Mouse (Mus musculus): ENCODE data around the gene Abcg5.

The Abcg5 gene

DNA sequence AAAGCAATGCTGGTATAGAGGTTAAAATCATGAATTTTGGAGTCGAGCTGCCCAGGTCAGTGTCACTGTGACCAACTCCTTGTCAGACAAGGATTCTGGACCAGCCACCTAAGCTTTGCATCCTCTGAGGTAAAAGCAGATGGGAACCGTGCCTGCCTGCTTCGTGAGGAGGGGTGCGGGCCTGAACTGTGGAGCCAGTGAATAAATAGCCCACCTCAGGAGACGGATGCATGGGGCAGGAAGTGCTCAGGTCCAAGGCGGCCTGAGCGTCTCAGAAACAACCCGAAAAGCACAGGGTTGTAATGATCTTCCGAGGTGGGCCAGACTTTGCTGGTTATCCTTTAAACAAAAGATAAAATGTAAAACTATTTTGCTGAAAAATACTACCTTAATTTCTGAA is 37.7 kb downstream of the Abcg5 start:
- WGBS: 64% methylated on average over 9 of the region's 9 CpGs

DNA sequence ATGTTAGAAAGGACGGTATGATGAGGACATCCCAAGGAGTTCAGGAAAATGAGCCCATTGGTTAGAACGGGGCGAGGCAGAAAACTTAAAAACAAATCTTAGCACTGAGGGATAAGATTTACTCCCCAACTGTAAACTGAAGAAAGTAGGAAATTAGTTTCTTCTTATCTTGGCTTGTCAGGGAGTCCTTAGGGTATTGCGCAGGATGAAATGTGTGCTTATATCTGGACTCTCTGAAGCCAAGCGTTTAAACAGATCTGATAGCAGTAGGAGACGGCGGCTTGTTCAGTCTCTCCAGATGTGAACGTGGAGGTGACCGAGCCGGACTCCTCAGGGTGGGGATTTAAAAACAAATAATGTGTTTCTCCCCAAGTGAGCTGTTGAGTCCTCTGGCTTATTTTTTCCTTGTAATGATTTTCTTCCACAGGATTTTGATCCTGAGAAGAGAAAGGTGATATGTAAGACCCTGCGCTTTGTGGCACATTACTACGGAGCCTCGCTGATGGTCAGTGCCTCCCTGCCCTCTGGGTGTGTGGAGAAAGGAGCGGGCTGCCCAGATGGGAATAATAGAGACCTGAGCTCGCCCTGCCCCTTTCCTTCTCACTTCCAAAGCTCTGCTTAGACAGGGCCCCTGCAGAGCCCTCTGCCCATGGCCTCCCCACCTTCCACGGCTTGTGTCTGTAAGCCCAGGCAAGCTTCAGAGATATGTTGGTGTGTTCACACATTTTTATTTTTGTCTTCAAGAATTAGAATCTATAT is 38.3 kb downstream of the Abcg5 start:
- WGBS: 86% methylated on average over 16 of the region's 16 CpGs

DNA sequence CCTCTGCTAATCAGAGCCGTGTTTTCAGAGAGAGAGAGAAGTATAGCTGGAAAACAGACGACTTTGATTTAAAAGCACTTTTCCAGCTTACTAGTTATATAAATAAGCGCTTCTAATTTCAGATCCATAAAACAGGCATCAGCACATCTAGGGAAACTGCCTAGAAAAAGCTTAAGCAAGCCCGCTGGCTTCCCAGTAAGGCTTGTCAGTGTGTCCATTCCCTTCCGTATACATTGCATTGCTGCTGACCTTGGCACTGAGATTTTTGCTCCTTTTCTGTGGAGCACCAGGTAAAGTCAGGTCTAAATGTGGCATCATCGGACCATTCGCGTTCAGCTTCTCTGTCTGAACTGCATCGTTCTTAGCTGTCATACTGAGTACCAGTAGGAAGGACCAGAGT is 40.5 kb downstream of the Abcg5 start:
- 55% methylated on average over 9 of the region's 9 CpGs for WGBS

DNA sequence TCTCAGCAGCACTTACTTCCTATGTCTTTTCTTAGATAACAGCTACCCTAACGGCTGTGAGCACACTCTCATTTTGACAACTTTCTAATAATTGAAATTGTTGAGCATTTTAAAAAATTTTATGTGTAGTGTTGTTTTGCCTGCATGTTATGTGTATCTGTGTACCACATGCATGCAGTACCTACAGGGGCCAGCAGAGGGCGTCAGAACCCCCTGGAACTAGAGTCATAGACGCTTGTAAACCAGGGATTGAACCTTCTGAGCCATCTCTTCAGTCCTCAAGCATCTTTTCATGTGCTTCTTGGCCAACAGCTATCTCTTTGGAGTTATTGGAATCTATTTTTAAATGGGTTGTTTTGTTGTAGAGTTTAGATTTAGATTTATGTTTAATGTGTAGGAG is 40.9 kb downstream of the Abcg5 start:
- 35% methylated on average over 3 of the region's 3 CpGs for WGBS

DNA sequence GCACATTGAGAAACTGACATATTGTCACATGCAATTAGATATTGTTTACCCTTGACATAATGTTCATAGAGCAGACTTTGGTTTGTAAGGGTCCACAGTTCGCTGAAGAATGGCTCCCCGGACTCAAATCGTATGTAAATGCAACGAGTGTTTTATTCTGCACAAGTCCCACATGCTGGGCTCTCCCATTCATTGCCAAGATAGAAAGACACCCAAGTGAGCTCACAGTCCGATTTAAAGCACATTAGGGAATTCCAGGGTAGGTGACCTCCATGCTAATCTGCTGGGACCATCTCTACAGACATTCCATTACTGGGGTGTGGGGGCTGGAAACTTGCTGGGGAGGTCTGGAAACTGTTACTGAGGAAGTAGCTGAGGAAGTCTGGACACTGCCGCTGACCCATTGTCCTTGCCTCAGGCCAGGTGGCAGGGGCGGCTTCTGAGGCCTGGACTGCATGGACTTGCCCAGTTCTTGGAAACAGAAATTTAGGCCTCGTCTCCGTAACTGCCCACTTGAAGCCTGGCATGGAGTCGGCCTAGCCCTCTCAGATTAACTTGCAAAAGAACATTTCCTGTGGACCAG is 42.9 kb downstream of the Abcg5 start:
- WGBS: 71% methylated on average over 10 of the region's 10 CpGs

DNA sequence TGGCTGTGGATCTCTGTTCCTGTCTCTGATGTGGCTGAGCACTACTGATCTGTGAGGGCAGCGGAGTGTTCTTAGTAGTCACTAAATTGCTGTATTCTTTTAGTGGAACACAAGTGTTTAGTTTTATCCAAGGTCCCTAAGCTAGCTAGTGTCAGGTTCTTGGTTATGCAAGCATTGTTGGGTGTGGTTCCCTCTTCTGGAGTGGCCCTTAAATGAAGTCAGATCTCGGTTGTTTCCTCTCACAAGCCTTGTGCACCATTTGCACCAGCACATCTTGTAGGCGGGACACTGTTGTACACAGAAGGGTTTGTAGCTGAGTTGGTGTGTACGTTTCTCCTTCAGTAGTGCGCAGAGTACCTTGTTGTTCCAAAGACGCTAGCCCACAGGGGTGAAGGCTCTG is 44.8 kb downstream of the Abcg5 start:
- whole genome bisulfite sequencing: 92% methylated on average over 6 of the region's 6 CpGs

DNA sequence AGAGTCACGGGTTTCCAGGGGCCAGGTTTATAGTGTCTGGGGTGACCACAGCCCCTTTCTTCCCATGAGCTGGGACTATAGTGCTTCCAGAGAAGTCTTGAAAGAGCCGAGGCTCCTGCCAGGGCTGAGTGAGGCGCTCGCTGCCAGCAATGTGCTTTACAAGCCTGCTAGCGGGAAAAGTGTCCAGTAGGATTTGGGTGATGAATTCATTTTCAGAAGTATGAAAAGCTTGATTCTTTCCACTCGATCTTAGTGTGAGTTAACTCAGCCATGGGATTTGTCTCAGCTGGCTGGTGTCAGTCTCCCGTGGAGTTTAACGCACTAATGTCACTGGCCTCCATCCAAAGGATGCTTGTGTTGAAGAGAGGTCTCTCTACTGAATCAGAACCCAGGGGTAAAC is 46.5 kb downstream of the Abcg5 start:
- 67% methylated on average over 8 of the region's 8 CpGs for WGBS

DNA sequence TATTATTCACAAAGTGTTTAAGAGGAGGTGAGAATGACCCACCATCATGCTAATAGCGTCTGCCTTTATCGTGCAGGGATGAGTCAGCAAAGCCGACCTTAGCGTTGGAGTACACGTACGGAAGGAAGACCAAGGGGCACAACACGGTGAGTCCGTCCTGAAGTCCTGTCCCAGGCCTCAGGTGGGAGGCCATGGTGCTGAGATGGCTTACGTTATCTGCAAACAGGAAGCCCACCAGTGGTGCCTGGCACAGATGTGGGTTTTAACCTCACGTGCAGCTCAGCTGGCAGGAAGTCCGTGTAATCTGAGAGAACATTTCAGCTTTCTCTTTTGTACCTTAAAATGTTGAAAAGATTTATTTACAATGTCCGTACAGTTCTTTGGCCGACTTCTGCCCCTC is 49.4 kb downstream of the Abcg5 start:
- WGBS: 77% methylated on average over 13 of the region's 13 CpGs

DNA sequence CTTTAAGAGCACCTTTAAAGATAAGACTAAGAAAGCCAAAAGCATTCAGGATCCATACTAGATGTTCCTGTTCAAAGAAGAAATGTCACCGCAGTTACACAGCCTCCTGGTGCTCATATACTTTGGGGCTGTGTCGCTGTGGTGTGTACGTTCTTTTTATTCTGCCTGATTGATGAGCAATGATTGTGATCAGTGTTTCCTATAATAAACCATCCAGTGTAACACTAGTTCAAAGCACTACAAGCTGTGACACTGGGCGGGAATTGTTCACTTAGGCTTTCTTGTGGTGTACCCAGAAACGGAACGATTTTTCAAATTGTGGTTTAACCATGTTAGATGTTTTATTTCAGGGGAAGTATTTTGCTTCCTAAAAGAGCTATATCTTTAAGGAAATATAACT is 51.0 kb downstream of the Abcg5 start:
- 96% methylated on average over 6 of the region's 6 CpGs for WGBS

DNA sequence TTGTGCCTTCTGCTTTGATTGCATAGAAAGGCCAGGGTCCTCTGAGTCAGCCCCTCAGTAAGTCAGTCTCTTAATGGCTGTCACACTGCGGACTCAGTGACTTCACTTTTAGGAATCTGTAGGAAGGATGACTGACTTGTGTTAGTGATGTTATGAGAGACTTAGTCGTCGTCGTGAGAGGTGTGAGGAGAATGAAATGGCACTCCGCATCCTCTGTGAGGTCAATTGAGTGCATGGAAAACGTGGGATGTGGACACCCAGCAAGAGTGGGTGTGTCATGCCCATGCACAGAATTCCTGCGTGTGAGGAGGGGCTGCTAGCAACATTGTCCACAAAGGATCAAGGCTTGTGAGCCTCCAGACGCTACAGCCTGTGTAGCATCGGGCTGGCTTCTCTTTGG is 54.2 kb downstream of the Abcg5 start:
- 87% methylated on average over 9 of the region's 9 CpGs for WGBS

DNA sequence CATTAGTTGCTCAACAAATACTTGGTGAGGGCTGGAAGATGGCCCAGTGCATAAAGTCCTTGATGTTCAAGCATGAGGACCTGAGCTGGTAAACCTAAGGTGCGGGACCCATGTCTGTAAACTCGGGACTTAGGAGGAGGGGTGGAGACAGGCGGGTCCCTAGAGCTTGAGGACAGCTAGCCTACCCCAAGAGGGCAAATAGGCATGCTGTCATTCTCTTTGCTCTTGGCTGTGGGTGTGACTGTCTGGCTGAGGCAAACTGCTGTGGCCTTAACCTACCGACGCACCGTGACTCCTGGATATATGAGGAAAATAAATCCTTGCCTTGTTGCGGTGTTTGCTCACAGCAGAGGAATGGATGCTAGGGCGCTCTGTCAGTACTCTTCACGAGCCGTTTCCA is 55.1 kb downstream of the Abcg5 start:
- 91% methylated on average over 10 of the region's 10 CpGs for WGBS

DNA sequence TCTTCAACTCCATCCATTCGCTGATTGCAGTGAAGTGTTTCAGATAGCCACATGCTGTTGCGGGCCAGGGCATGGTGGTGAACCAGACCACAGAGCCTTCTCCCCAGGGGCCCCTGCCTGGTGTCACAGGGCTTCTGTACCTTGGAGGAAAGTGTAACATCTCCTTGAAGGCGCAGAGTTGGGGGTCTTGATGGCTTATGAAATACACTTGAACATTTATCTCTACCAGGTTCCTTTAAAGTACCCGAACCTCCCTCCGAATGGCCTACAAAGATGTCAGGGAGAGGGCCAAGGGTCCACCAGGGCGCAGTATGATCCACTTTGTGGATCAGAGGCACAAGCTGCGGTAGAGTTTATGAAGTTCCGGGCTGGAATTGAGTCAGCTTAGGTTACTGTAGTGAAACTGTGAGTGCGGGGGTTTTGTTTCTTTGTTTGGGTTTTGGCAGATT is 55.9 kb downstream of the Abcg5 start:
- 21% methylated on average over 9 of the region's 9 CpGs for WGBS

DNA sequence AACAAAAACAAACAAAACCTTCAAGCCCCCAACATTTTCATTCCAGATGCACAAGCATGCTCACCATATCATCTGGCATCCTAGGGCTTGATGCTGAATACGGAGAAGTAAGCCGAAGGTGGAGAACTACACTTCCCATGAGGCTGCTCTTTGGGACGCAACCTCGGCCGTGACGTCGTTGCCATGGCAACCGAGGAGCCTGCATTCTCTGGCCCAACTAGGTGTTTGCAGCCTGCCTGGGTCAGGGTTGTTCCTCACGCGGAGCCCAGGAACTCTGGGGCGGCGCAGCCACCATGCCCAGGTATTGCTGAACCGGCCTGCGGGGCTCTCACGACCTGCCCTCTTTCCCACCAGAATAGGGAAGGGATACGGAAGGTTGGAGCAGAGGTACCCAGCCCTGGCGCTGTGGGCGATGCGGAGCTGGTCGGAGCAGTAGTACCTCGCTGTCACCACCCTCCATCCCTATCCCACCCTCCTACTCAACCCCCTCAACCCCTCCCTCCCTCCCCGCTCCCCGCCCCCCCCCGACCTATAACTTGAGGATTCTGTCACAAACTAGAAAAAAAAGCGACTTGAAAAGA is 56.4 kb downstream of the Abcg5 start, which contains the start of gene Dync2li1:
Gene Dync2li1, plus strand, starts transcription at position 221 of the 581 bp plus-strand sequence.
- 2% methylated on average over 24 of the region's 25 CpGs for WGBS

DNA sequence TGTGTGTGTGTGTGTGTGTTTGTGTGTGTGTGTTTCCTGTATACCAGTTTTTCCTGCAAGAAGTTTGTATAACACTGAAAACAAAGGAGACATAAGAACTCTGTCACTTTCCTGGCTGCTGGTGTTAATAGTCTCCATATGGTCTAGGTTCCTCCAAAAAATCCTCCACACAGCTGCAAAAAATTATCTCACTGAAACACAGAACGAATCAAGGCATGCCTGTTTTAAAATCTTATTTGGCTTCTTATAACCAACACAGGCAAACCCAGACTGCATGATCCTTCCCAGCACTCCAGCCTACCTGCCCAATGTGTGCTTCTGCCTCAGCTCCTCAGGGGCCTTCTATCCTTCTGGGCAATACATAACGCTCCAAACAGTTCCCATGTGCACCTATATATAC is 59.9 kb downstream of the Abcg5 start:
- WGBS: 36% methylated on average over 2 of the region's 2 CpGs

DNA sequence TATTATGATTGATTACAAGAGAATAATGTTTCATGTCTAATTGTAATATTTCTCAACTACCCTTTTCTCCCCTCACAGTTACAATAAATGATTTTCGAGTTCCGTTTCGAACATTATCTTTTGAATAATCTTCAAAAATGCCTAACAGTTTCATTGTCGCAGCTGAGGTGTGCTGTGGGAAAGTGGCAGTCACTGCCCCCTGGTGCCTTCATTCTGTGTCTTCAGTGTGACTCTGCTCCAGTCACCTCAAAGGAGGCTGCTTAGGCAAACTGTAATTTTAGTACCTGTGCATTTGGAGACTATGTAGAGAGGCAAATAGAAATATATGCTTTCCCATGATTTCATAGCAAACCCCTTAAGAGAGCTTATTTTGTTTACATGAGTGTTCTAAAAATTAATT is 60.8 kb downstream of the Abcg5 start:
- 85% methylated on average over 4 of the region's 4 CpGs for WGBS

DNA sequence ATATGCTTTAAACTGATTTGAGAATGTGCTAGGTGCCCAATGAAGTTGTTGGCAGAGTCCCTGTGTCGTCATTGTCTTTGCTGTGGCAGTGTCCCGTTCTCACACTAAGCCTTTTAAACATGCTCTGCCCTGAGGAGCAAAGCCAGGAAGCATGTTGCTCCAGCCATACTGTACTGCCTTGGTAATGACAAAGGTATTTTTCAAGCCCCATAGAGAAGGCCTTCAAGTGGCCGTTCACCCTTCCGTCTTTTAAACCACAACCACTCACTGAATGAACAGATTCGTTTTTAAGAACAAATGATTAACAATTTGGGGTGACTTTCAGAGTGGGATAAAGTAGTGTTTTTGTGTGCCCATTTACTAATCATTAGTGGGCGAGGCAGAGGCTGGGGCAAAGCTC is 61.6 kb downstream of the Abcg5 start:
- 88% methylated on average over 6 of the region's 6 CpGs for WGBS

DNA sequence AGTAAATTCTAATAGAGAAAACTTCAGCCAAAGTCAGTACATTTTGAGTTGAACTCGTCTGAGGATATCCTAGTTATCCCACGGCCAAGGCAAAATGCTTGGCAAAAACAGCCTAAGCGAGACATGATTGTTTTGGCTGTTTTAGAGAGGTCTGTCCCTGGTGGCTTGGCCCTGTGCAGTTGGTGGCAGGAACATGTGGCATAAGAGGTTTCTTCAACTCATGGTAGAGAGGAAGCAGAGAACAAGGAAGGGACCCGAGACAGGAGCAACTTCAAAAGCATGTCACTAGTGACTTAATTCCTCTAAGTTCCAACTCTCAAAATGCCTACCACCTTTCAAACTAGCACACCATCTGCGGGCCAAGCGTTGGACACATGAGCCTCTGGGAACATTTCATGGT is 62.2 kb downstream of the Abcg5 start:
- 82% methylated on average over 6 of the region's 6 CpGs for WGBS

DNA sequence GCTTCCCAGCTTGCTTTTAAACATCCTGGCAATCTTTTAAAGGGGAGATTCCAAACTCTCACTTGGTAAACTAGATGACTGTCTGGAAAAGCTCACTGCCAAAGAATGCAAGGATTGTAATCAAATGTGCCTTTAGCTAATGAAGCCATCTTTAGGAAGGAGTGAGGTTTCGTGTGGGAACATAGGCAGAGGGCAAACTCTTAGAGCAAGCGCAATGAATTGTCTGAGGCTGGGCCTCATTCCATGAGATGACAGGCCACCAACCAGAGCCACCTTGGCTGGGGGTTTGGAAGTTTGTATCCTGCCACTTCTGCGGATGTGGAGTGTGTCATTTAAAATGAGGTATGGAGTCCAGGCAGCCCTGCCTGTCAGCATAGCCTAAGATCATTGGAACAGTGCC is 62.7 kb downstream of the Abcg5 start:
- 80% methylated on average over 3 of the region's 3 CpGs for WGBS

DNA sequence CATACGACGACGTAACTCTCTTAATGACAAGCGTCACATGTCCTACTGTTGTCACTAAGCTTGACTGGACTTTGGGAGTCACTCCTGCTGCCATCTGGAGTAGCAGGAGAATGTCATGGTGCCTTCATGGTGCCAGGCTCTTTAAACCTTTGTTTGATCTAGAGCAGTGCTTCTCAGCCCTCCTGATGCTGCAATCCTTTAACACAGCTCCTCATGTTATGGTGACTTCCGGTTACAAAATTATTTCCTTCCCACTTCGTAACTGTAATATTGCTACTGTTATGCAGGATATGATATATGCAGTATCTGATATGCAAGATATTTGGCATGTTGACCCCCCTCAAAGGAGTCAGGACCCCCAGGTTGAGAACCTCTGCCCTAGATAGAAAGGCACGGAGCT is 63.7 kb downstream of the Abcg5 start:
- WGBS: 89% methylated on average over 7 of the region's 7 CpGs

DNA sequence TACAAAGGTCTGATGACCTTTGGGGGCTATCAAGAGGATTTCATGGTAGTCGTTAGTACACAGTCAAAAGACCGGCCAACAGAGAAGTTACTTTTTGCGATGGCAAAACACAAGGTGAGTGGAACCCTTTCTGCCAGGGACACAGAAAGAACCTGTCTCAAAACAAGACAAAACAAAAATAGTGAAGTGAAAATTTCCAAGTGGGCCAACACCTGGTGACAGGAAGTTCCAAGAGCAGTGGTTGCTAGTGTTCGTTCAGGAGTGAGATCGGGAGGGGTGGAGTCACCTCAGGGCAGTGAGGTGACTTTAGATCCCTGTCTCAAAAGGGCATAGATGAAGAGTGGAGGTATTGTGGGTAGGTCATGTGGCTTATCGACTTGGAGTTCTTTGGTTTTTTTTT is 64.9 kb downstream of the Abcg5 start:
- WGBS: 94% methylated on average over 6 of the region's 6 CpGs

DNA sequence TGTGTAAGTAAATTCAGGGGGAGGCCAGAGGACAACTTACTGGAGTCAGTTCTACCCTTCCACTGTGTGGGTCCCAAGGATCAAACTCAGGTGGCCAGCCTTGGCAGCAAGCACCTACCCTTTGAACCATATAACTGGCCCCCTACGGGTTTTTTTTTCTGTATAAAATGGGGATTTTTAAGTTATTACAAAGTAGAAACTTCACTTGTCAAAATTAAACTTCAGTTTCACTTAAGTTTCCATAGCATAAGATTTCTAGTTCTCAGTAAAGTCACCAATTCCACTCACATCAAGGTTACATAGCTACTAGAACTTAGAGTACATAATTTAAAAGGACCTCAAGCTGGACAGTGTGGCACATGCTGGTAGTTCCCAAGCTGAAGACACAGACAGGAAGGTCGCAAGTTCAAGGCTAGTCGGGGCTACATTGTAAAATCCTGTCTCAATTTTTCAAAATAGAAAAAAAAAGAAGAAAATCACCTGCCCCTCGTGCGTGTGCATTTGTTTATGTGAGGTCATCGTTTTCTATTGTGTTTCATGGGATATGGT is 66.2 kb downstream of the Abcg5 start:
- WGBS: 88% methylated on average over 6 of the region's 6 CpGs

DNA sequence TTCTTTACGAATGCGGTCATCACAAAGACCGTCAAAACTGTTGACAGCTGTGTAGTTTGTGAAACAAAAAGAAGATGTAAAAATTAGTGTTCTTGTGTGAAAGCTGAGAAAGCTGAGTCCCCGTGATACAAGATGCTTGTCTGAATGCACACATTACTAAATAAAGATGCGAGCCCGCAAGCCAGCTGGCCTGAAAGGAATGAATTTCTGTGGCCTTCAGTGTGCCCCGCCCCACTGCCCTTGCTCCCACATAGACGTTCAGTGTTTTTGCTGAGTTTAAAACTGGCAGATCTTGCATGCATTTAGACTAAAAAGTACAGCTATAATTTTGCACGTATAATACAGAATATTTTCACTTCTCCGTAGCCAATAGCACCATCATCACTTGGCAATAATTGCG is 67.0 kb downstream of the Abcg5 start:
- WGBS: 77% methylated on average over 11 of the region's 11 CpGs

DNA sequence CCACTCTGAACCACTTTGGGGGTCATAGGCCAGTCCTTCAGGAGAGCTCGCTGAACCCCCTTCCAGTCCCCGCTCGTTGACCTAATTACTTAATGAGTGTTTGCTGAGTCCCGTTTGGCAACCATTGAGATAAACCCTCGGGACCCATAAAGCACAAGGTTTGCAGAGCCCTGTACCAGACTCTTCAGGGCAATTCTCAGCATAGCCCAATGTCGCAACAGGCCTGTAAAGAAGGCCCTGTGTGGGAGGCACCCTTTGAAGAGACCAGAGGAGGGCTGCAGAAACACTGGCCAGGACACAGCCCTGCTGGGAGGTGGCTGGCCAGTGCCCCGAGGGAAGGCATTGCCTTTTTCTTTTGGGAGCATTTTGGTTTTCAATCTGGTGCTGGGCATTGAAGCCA is 70.8 kb downstream of the Abcg5 start:
- WGBS: 81% methylated on average over 7 of the region's 7 CpGs

Data from cerebral cortex, adult 2 months (tissue).